Mouse (Mus musculus): ENCODE results near the gene Far2.
"Not testable (repeated sequence)": the region's sequence is repeated elsewhere in the genome, so short reads cannot be mapped to it uniquely, and the experiment has no call there.

The Far2 gene

GRCm38 (mm10) chr6:148120703-148121102 lies 73.6 kb downstream of the Far2 start:
- DNase-seq, result no peak

DNA sequence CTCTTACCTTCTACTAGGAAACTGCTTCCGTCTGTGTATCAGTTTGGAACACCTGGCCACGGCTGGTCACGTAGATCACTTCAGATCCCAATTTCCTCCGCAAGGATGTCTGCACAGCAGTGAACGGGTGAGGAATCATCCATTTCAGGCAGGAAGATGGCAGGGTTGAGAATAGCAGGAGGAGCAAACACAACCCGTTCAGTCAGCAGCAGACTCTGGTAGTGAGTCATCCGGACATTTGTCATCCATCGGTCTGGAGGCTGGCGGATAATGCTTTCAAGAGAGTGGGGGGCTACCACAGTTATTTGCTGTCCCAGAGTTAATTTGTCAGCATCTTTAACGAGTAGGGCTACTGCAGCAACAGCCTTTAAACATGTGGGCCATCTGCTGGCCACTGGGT lies 79.8 kb downstream of the Far2 start:
- DNase-seq, result not testable (repeated sequence)

DNA sequence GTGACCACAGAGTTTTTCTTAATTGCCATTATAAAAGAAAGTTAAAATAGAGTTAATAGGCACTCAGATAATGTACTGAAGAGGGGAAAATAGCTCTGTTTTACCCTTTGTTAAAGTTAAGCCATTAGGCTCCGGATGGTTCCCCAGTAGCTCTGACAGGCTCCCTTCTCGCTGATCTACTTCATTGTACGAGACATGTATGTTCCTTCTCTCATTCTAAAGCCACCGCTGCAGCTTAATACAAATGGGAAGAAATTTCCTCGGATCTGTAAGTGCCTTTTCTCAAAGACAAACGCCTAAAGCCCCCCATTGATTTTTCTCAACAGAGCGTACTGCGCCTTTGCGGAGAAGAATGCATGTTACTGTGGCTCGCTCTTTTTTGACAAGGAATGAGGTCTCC lies 85.3 kb downstream of the Far2 start:
- no peak for DNase-seq

- DNase-seq, result no peak
These were observed 86.5 kb downstream of the Far2 start for GRCm38 (mm10) chr6:148133536-148133935.

DNA sequence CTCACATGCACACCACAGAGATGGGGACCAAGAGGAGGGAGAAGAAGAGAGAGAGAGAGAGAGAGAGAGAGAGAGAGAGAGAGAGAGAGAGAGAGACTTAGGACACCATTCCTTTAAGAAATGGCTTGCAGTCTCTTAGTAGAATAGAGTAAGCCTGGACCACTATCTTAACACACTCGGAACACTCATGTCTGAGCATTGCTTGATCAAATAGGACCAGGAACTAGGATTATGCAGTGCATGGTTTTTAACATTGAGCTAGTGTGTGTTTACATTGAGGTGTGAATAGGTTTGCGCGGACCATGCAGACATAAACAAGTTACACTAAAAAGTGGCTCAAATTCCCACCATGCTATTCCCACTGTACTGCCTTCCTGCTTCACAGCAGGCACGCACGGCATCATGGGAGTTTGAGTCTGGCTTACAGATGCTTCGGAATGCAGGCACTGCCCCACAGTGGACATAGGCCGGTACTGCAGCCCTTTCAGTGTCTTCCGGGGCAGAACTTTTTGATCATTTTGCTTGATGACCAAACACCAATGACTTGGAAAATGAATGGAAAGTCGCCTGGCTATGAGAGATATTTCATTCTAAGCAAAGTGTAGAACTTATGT lies 88.8 kb downstream of the Far2 start:
- peak; percentile 86 for DNase-seq

GRCm38 (mm10) chr6:148139288-148139995 lies 92.4 kb downstream of the Far2 start:
- no peak for DNase-seq

- DNase-seq, result no peak
These were observed 94.8 kb downstream of the Far2 start for GRCm38 (mm10) chr6:148141874-148142273.

- no peak for DNase-seq
These were observed 95.4 kb downstream of the Far2 start for GRCm38 (mm10) chr6:148142421-148142820.

- DNase-seq, result not testable (repeated sequence)
These were observed 105.2 kb downstream of the Far2 start for GRCm38 (mm10) chr6:148152305-148152704.

GRCm38 (mm10) chr6:148172904-148173303 lies 125.8 kb downstream of the Far2 start:
- no peak for DNase-seq

DNA sequence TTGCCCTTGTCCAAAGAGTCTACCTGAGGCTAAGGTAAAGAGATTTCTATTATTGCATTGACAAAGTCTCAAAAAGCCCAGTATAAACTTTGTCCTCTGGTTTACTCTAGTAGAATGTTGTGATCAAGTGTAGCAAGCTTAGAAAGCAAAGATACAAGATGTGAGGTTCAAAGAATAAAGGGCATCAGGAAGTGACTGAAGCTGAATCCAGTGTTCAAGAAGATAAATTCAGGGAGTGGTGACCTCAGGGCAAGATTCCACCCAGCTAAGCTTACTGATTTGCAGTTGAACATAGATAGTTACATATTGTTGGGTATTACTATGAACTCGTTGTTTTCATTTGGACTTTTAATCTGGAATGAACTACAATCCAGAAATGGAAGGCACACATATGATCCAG lies 138.6 kb downstream of the Far2 start:
- no peak for DNase-seq

DNA sequence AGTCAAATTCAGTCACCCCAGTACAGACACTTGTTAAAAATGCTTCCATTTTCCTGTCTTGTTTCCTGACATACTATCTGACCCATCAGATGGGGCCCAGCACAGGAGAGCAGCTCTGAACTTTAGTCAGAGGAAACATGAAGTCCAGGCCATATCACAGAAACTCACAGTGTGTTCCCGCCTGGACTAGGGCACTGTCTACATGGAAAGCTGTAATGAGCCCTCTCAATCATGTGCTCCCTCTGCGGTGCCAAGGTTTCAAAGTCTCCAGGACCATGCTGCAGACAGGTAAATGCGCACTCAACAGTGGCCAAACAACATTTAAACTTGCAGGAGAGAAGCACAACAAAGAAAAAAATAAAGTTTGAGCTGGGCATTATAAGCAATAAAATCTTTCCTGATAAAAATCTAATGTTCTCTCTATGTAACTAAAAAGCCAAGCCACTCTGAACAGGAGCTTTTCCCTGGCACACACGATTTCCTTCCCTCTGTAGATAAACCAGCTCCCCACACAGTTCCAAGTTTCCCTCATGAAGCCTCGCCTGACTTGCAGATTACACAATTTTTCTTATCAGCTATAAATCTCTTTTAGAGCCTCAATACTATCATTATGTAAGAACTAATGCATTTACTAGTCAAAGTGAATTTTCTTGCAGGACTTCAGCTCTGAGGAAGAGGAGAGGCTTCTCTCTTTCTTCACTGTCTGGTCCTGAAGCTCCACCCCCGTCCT lies 147.1 kb downstream of the Far2 start:
- DNase-seq, result peak; percentile 44 to 74

DNA sequence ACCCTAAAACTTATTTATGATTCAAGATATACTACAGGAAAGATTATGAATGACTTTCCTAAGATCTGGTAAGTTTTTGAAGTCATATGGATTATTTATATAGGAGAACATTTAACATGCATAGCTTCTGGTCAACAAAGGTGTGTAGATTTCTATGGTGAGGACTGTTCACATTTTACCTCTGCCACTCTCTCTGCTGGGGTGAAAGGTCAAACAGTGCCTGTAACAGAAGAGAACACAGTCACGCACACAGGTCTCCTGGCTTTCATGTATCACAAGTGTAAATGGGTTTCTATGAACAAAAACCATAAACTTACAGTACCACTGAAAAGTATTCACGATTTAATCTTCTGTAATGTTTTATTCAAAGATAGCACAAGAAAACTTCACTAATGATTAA lies 152.1 kb downstream of the Far2 start:
- DNase-seq, result no peak

- no peak for DNase-seq
These were observed 152.7 kb downstream of the Far2 start for GRCm38 (mm10) chr6:148199729-148200128.

GRCm38 (mm10) chr6:148205134-148205533 lies 158.1 kb downstream of the Far2 start:
- no peak for DNase-seq

- no peak for DNase-seq
These were observed 160.5 kb downstream of the Far2 start for GRCm38 (mm10) chr6:148207522-148207921.

DNA sequence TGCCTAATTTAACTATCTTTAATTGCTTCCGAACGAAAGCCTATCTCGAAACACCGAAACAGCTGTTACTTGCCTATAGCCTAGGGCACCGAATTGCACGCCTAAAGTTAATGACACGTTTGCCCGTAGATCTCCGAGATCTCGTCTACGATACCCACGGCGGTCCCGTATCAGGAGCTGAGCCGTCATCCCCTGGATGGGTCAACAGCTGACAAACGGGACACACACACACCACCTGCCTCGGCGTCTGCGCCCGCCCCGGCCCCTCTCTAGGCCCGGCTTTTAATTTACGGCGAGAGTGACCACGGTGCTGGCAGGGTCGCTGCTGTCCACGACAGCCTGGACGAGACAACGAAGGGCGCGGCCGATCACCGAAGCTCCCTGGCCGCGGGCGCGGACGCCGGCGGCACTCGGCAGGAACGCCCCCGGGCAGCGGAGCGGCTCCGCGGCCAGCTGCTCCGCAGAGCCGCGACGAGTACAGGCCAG lies 164.4 kb downstream of the Far2 start:
- peak in 1 of 2 experiments; percentile 25 for DNase-seq

GRCm38 (mm10) chr6:148211897-148212680 lies 165.0 kb downstream of the Far2 start, which contains the start of gene Ergic2:
Gene Ergic2 (minus strand): TSS chr6:148212374.
- DNase-seq, result peak; percentile 99

GRCm38 (mm10) chr6:148214765-148215164 lies 167.7 kb downstream of the Far2 start:
- DNase-seq, result peak; percentile 59 to 64

GRCm38 (mm10) chr6:148216752-148217151 lies 169.7 kb downstream of the Far2 start:
- DNase-seq, result no peak

GRCm38 (mm10) chr6:148218235-148219076 lies 171.4 kb downstream of the Far2 start:
- DNase-seq, result no peak

- DNase-seq, result no peak
These were observed 175.6 kb downstream of the Far2 start for GRCm38 (mm10) chr6:148222686-148223085.
